In the genomic region with DNA sequence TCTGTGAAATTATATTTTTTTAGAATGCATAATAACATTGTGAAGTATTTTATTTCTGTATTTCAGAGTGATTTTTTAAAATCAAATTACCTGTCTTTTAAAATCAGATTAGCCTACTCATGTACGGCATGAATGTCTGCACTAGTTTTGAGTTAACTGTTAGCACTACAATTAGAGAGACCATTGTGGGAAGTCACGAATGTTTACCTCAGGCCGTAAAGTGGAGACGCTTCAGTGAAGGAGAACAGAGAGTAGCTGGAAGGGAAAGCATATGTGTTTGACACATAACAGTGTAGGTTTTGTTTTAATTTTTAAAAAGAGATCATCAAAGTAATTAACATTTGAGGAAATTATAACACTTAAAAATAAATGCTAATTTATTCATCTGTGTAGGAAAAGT, we compare ENCODE assay signal across 20 mouse cellular contexts. TPM values are rescaled to one million over a fixed set of nuclear protein-coding genes. Genes with fewer than 3 reads are reported as not detected.
DNase-seq lines count a peak whose midpoint lies in the region; ATAC-seq and TF ChIP-seq lines count a peak whose summit lies in the region.
"Had no signal": no experiment of that assay in that cellular context is flagged by ENCODE, and none has a peak within 500 bp of the region (broad histone marks: within the 10 kb centered on the region; RNA-seq: fewer than 3 reads in every experiment).

No protein-coding gene starts in this region.

- no peak for TF ChIP-seq CTCF in kidney, adult 2 months (conservative IDR thresholded peaks at IDR 0.05; ENCODE audit: insufficient read depth, insufficient read length, low read depth, low read length)

- no peaks in the 10 kb centered on the region for H3K27me3 ChIP-seq in kidney, embryonic 15.5 days
- H3K27me3 ChIP-seq in kidney, embryonic 16.5 days (ENCODE audit: insufficient read depth, low read length), result no peaks in the 10 kb centered on the region
- H3K27me3 ChIP-seq in kidney, adult 2 months (replicated peaks; ENCODE audit: control insufficient read depth, insufficient read depth, low read length), result no peaks in the 10 kb centered on the region
- H3K27me3 ChIP-seq: CH12.LX, Patski had no signal

- no peaks in the 10 kb centered on the region for H3K36me3 ChIP-seq in kidney, embryonic 15.5 days
- H3K36me3 ChIP-seq in kidney, embryonic 16.5 days (ENCODE audit: insufficient read depth, low read length), result no peaks in the 10 kb centered on the region
- no peaks in the 10 kb centered on the region for H3K36me3 ChIP-seq in kidney, adult 2 months (ENCODE audit: control insufficient read depth, insufficient read depth, low read length)
- H3K36me3 ChIP-seq: G1E had no signal

- no peak for TF ChIP-seq POLR2A in kidney, adult 2 months (IDR thresholded peaks at IDR 0.05; ENCODE audit: low read depth, low read length)

- 44% methylated on average over 4 of the region's 4 CpGs for WGBS in kidney, embryonic 15.5 days
- WGBS in kidney, embryonic 16.5 days, result 41% methylated on average over 4 of the region's 4 CpGs
- WGBS in kidney, adult 2 months, result 65% methylated on average over 4 of the region's 4 CpGs

- no peaks in the 10 kb centered on the region for H3K9me3 ChIP-seq in kidney, embryonic 15.5 days (replicated peaks)
- H3K9me3 ChIP-seq in kidney, embryonic 16.5 days (ENCODE audit: low read length), result peaks cover 5% of the 10 kb centered on the region; the same call in 1 of the 2 replicates
- H3K9me3 ChIP-seq: G1E had no signal

- H3K4me3 ChIP-seq in kidney, embryonic 15.5 days (replicated peaks), result no peak overlapping the region
- H3K4me3 ChIP-seq in kidney, embryonic 16.5 days (ENCODE audit: low read length), result no peak overlapping the region
- no peak overlapping the region for H3K4me3 ChIP-seq in kidney, adult 2 months (ENCODE audit: insufficient read depth, low read depth, low read length)

- H3K4me2 ChIP-seq in kidney, embryonic 15.5 days, result no peak overlapping the region
- no peak overlapping the region for H3K4me2 ChIP-seq in kidney, embryonic 16.5 days (replicated peaks; ENCODE audit: low read depth, low read length)

- DNase-seq in kidney, adult 11 months, result no peak
- DNase-seq in kidney, adult 2 months, result no peak
- DNase-seq: adrenal gland, adult 2 months; adrenal gland, adult 8-10 months; adrenal gland, postnatal 10 days; adrenal gland, postnatal 14 days; adrenal gland, postnatal 25 days; adrenal gland, postnatal 36 days; B cell, adult 2 months; cerebellum, adult 11 months; cerebellum, adult 11-12 months; cerebellum, adult 18-20 months had no signal

- no peaks in the 10 kb centered on the region for H3K4me1 ChIP-seq in kidney, embryonic 15.5 days
- no peaks in the 10 kb centered on the region for H3K4me1 ChIP-seq in kidney, embryonic 16.5 days (ENCODE audit: insufficient read depth, low read length)
- H3K4me1 ChIP-seq in kidney, adult 2 months (ENCODE audit: control insufficient read depth, insufficient read depth, low read length), result no peaks in the 10 kb centered on the region

- peak overlapping the region; percentile 39; the same call in 1 of the 2 replicates for H3K27ac ChIP-seq in kidney, embryonic 15.5 days
- H3K27ac ChIP-seq in kidney, embryonic 16.5 days (ENCODE audit: low read length), result no peak overlapping the region
- no peak overlapping the region for H3K27ac ChIP-seq in kidney, adult 2 months (ENCODE audit: insufficient read depth, low read depth, low read length)

- peak; percentile 65; the same call in 1 of the 2 replicates for ATAC-seq in kidney, embryonic 15.5 days (replicated peaks; ENCODE audit: low FRiP score)
- ATAC-seq in kidney, embryonic 16.5 days (ENCODE audit: low FRiP score, low TSS enrichment), result 0 out of 2 replicates have a peak, but pooled peaks have one; percentile 63
- ATAC-seq: activated CD4-positive, CD25-positive, alpha-beta regulatory T cell, adult 4 months; CD4-positive, CD25-positive, alpha-beta regulatory T cell, adult 4 months; Patski had no signal

- no peak overlapping the region for H3K9ac ChIP-seq in kidney, embryonic 15.5 days
- no peak overlapping the region for H3K9ac ChIP-seq in kidney, embryonic 16.5 days (replicated peaks; ENCODE audit: low read length)

RNA-seq across cellular contexts. Expression of a gene that starts 21.1 kb away (rescaled TPM):
- 5.0 and 6.6 TPM in 2 replicates for polyA plus RNA-seq in kidney, embryonic 15.5 days (2015; fragmentation: Nextera tagmentation; extraction: Ambion mirVana)
- polyA plus RNA-seq in kidney, embryonic 16.5 days (2015; fragmentation: Nextera tagmentation; extraction: Ambion mirVana), result 6.5 and 8.2 TPM in 2 replicates
- polyA plus RNA-seq in kidney, adult 2 months (2012; rRNA removed), result 1.5 and 1.7 TPM in 2 replicates
- polyA plus RNA-seq: activated CD4-positive, CD25-positive, alpha-beta regulatory T cell, adult 4 months; adrenal gland, adult 2 months; C2C12; CD4-positive, CD25-positive, alpha-beta regulatory T cell, adult 4 months; G1E had no signal

RNA-seq across cellular contexts. Expression of a gene that starts 54.1 kb away (rescaled TPM):
- 99.8 and 106 TPM in 2 replicates for polyA plus RNA-seq in kidney, embryonic 15.5 days (2015; fragmentation: Nextera tagmentation; extraction: Ambion mirVana)
- 110 and 114 TPM in 2 replicates for polyA plus RNA-seq in kidney, embryonic 16.5 days (2015; fragmentation: Nextera tagmentation; extraction: Ambion mirVana)
- polyA plus RNA-seq in kidney, adult 2 months (2012; rRNA removed), result 200 and 241 TPM in 2 replicates
